Mouse (Mus musculus): ENCODE results near the gene Igfbp2.

Igfbp2 gene

GRCm38 (mm10) chr1:72823751-72824706, at the start of gene Igfbp2:
Gene Igfbp2, plus strand, starts transcription at chr1:72824503.
- peak; percentile 69 for DNase-seq

DNA sequence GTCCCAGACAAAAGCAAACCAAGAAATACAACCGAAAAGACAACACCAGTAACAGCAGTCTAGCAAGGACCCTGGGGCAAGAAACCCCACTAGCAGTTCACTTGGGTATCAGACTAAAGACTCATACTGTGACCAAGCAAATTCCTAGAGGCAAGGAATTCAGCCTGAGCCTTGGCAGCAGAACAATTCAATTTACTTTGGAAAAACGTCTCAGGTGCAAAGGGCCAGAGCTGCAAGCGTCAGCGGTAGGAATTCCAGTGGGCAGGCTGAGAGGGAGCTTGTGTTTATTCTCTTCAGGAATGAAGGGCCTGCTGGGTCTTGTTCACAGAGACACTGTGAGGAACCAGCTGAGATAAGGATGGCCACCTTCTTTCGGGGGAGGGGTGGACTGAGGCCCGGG, 45.5 kb upstream of the Igfbp2 start:
- DNase-seq: no peak

- no peak for DNase-seq
Measured at GRCm38 (mm10) chr1:72780720-72781119, 43.6 kb upstream of the Igfbp2 start.

DNA sequence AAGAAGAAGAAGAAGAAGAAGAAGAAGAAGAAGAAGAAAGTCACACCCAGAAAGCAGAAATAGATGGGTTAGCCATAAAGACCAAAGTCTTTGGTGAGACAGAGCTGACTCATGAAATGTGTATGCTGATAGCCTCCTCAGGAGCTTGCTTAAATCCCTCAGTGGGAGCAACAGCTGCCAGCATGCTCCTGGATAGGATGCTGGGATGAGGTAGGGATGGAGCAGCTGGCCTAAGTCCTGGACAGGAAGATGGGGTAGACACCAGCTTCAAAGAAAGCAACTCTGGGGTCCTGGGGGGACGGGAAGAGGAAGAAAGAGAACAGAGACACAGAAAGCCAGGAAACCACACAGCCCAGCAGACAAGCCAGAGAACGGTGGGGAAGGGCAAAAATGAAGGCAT, 41.0 kb upstream of the Igfbp2 start:
- no peak for DNase-seq

GRCm38 (mm10) chr1:72784018-72784417, 40.3 kb upstream of the Igfbp2 start:
- no peak for DNase-seq

DNA sequence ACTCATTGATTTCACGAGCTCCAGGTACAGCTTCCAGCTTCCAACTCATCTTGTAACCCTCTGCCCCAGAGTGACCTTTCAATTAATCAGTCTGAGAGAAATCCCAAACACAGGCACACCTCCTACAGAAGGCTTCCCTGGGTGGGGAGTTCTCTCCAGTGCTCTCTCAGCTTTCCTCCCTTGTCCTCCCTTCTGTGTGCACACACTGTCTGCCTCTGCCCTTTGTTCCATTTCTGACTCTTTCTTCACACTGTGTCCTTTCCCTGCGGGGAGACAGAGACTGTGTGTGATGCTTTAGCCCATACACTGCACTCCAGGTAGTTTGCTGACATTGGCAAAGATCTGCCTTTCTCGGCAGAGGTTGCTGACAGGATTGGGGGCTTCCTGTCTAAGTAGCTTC, 33.6 kb upstream of the Igfbp2 start:
- no peak for DNase-seq

DNA sequence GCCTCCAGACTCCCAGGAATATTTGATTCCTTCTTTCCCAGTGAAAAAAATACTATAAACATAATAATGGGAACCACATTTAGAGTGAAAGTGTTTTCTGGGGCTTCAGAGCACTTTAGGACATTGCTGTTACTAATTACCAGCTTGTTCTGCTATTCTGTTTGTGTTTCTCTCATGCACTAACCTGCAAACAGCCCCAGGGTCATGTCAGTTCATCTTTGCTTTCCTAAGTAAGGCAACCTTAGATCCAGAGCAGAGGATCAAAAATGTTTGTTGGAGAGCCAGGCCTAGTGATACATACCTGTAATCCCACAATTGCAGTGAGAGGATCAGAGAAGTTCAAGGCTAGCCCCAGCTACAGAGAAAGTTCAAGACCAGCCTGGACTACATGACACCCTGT, 32.6 kb upstream of the Igfbp2 start:
- DNase-seq: no peak

DNA sequence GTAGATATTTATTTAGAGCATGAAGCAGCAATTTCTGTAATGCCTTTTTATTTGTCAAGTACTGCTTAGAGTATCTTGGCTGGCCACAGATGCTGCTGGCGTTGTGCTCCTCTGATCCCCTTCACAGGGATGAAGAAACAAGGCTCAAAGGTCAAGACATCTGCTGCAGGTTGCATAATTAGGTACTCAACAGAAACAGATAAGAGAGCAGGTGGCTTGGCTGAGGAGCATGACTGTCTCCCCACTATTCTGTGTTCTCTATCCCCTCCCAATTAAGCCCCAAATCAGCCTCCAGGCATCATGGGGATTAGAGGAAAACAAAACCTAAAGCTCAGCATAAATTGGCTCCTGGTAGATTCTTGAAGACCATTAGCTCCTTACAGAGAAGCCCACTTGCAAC, 32.0 kb upstream of the Igfbp2 start:
- no peak for DNase-seq

DNA sequence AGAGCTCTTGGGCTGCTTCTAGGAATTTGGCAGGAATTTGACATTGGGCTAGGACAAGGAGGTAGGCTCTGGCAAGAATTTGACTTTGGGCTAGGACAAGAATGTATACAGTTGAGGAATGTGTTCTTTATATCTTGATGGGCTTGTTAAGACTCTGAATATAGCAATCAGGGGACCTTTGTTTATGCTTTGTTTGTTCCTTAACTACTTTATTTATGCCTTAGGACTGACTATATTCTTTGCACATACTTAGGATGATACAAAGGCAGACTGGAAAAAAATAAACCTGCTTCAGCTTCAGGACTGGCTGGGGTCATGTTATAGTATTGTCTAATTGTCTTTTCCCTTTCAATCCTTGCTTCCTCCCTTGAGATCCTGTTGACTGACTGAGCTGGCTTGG, 31.1 kb upstream of the Igfbp2 start:
- DNase-seq: no peak

GRCm38 (mm10) chr1:72796128-72796527, 28.2 kb upstream of the Igfbp2 start:
- no peak for DNase-seq

GRCm38 (mm10) chr1:72797102-72797665, 27.1 kb upstream of the Igfbp2 start:
- DNase-seq: no peak

GRCm38 (mm10) chr1:72798441-72798840, 25.9 kb upstream of the Igfbp2 start:
- DNase-seq: no peak

DNA sequence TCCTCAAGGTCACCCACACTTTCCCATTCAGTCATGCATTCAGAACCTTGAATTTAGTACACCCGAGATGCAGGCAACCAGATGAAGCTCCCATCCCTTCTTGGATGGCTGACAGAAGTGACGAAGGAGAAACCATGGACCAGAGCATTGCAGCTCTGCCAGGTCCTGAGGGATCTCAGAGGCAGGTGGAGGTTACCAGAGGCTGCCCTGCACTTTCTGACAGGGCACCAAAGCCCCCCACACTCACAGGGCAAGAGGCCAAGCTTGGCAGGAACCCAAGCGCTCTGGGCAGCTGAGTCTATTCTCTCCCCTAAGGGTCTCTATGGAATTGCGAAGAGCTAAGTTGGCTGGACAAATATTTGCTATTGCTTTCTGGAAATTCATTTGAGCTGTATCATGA, 20.3 kb upstream of the Igfbp2 start:
- peak; percentile 41 for DNase-seq

GRCm38 (mm10) chr1:72805037-72805436, 19.3 kb upstream of the Igfbp2 start:
- no peak for DNase-seq

GRCm38 (mm10) chr1:72805476-72806043, 18.7 kb upstream of the Igfbp2 start:
- DNase-seq: no peak

DNA sequence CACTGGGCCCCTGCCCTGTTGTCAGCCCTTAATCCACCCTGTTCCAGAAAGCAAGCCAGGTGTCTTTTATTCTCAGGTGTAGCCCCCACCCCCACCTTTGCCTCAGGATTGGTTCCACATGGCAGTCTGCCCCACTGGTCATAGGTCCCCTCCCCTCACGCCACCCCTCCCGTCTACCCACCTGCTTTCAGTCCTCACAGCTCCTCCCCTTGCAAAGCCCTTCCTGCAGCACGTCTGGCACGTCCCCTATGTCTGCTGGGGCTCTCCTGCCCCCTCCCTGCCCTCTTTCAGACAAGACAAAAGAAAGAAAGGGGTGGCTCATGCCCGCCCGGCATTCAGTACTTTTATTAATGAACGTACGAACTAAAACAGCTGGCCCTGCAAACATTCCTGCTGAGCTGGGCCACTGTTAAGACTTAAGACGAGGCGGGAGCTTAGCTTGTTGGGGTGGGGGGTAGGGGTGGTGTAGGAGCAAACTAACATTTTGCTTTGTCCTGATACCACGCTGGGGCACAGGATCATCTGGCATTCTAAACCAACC, 18.2 kb upstream of the Igfbp2 start:
- DNase-seq: no peak

DNA sequence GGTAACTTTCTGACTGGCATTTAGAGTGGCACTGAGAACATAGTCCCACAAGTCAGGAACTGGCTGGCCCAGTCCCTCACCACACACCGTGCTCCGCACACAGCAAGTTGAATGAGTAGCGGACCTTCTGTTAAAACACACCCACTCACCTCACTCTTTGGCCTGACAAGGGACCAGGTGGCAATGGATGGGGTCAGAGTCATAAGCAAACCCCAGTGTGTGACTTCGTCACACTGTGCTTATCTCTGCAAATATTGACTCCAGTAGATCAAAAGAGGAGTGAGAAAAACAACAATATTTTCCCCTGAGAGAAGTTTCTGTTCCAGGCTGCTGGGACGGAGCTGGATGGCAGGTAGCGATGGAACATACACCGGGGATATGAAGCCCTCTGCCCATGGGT, 15.0 kb upstream of the Igfbp2 start:
- DNase-seq: no peak

DNA sequence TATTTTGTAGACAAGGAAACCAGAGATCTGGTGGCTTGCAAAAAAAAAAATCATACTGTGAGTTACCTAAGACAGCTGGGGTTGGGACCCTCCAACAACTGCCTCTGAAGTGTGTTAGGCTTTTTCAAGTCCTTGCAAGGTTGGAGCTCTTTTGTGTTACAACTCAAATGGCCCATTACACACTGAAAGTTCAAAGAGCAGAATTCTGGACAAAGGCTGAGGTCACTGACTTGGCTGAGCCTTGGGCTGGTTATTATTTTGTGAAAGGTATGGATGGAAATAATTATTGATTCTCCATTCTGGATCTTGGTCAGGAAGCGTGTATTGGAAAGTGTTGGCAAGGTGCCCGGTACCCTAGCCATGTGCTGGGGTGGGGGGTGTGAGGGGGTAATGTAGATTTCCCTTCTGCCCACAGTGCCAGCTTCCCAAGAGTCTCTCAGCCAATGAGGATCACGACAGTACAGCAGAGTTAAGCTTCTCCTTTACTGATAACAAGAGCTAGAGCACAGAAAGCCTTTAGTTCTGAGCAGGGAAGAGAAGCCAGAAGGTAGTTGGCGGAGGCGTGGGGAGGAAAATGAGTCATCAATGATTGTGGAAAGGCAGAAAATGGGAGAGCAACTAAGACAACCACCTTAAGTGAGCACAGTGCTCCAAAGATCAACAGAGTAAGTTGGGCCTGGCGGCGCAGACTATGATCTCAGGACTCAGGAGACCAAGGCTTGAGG, 14.2 kb upstream of the Igfbp2 start:
- DNase-seq: no peak

DNA sequence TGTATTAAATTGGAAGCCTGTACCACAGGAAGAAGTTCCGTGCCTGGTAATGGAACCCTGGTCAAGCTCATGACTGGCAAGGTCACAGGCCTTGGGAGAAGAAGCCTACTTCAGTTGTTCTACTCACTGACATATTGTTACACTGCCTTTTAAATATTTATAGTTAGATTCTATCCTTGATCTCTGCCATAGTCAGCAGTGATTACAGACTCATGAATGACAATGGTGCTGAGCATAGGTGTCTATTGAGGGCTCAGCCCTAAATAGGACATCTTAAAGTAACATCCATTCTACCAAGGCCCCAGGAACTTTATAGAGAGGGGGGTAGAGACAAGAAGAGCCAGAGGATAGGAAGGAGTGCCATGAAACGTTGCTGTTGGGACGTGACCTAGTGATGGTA, 13.2 kb upstream of the Igfbp2 start:
- no peak for DNase-seq

DNA sequence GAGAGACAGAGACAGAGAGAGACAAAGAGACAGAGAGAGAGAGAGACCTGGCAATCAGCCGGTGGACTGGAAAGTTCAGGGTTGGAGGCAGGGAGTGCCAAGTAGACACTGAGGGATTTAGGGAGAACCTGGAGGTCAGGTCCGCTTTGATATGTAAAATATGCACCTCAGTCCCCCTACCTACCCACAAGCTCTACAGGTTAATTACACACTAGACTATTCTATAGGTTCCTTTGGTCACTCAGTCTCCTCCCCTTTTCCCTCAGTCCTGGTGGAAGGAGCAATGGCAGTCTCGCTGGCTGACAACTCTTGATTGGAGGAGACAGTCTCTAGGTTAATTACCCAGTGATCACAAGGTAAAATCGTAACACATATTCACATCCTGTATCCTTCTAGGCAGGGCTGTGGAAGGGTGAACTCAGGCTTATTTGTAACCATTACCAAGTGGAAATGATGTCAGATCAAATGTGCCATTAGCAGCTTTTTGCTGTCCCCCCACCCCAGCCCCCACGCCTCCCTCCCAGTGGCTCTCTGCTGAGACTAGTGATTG, 11.1 kb upstream of the Igfbp2 start:
- no peak for DNase-seq

DNA sequence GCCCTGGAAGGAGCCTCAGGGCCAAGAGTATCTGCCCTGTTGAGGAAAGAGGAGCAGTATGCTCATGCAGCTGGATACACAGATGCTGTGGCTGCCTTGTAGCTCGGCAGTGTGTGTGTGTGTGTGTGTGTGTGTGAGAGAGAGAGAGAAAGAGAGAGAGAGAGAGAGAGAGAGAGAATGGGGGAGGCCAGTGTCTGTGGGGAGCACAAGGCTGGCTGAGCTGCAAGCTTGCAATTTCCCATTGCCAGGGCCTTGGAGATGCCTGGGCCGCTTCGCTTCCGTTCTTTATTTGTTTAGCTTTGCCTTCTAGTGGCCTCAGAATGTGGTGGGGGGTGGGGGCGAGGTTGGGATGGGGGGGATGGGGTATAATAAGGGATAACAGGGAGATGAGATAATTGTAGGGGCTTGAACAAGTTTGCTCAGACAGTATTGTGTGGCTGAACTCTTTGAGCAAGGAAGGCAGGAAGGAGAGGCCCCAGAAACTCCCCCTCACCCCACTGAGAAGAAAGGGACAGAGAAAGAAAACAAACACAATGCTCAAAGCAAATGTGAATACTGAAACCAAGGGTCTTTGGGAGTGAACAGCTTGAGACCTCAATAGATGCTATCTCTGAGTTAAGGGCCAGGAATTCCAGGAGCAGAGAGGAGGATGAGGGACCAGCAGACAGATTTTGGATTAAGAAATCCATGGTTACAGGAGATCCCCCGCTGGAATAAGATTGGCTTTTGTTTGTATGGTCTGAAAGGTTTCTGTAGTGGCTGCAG, 10.5 kb upstream of the Igfbp2 start:
- no peak for DNase-seq

DNA sequence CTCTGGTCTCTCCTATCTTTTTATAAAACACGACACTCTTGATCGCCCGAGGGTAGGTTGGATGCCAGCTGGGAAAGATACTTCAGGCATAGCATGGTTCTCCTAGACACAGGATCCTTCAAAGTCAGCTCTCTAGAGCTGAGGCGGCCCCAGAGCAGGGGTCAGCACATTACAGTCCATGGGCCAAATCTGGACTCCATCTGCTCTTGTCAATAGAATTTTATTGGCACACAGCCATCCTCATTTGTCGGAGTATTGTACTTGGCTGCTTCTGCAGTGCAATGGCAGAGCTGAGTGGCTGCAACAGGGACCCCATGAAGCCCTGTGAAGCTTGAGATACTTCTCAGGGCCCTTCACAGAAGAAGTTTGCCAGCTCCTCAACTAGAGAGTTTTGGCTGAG, 9.1 kb upstream of the Igfbp2 start:
- no peak for DNase-seq

All from right cerebral cortex, postnatal 4 days (tissue).